Mouse (Mus musculus) lung, postnatal 14 days (tissue): ENCODE results near the gene Rbck1.

ENCODE experiments used
- DNase-seq: peaks from one replicate; pipeline ENCODE4 v3.0.0; 2021

Gene Rbck1

DNA sequence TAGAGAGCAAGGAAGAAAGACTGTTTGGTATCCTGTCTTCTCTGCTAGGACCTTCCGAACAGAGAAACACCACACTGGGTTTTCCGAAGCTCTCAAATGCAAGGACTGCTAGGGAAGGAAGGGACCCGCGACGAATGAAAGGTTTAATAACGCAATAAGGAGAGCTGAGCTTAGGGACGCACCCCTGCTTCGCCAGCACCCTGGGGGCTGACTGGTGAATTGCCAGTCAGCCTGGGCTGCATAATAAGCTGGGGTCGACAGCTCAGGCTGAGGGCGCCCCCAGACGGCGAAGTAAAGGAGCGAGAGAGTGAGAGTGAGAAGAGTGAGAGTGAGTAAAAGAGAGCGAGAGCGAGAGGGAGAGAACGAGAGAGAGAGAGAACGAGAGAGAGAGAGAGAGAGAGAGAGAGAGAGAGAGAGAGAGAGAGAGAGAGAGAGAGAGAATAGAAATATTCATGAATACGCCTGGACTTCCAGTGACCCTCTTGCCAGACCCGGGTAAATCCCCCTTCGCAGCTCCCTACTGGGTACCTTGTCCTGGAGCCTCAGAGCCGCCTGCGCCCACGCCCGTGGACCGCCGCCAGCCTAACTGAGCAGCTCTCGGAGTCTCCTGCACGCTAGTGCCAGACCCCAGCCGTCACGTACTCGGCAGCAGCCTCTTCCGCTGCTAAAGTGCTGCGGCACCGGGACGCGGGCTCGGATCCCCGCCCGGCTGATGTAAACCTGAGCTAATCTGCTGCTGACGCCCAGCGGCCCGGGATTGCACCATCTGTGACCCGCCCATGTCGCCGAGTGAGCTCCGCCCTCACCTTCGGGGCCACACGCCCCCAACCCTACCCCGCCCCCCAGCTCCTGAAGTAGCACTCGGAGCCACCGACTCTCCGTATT is 11.1 kb upstream of the Rbck1 start, which contains the start of gene Trib3:
Gene Trib3 (minus strand): TSS at position 704 of the 885 bp plus-strand sequence.
- peak; percentile 83 for DNase-seq

GRCm38 (mm10) chr2:152339631-152340179 is 7.3 kb upstream of the Rbck1 start:
- DNase-seq: no peak

DNA sequence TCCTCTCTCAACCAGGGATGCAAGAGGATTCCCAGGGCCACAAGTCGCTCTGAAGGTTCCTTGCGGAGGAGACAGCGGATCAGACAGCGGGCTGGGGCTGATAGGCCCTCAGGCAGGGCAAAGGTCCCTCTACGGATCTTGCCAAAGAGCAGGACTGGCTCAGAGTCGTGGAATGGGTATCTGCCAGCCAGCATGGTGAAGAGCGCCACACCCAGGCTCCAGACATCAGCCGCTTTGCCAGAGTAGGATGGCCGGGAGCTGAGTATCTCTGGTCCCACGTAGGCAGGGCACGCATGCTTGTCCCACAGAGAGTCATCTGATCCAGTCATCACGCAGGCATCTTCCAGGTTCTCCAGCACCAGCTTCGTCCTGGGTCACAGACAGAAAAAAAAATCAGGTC is 5.9 kb upstream of the Rbck1 start:
- no peak for DNase-seq

DNA sequence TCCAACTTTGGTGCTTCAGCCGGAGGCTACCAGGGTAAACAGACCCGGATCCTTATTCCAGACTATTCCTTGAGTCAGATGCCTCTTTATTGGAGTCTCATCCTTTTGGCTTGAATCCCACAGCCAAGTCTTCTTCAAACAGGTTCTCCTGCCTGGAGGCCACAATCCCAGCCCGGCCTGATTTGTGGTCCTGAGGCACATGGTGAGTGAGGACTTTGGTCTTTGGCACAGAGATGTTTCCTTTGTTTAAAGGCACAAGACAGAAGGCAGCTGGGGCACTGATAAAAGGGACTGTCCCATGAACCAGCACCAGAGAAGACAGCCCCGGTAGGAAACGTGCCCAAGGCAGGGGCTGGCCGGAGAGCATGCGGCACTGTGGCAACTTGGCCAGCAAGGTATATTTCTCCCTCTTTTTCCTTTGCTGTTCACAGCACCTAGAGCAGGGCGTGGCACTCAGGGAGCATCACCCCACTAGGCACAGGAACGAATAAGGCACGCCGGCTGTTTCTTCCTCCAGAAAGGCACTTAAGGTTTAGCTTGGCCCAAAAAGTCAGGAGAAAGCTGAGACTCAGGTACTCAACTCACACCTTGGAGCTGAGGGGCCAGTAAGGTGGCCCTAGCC is 5.2 kb upstream of the Rbck1 start:
- DNase-seq: no peak

DNA sequence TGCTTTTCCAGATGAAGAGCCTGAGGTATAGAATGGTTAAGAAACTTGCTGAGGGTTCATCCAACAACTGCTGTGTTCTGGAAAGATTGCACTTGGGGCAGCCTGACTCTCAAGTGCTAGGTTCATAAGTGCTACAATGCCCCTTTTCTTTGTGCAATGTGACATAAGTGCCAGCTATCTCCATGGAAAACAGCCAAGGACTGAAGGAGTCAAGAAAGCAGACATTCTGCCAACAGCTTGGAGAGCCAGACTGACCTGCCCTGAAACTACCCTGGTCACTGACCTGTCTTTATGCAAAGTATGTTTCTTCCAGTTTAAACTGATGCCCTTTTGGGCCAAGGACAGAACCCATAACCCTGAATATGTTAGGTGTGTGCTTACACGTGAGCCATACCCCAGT is 4.4 kb upstream of the Rbck1 start:
- peak; percentile 60 for DNase-seq

GRCm38 (mm10) chr2:152335289-152335820 is 2.9 kb upstream of the Rbck1 start:
- DNase-seq: no peak

- no peak for DNase-seq
Observed at GRCm38 (mm10) chr2:152333345-152334006, 1.0 kb upstream of the Rbck1 start.

- DNase-seq: no peak
Observed at GRCm38 (mm10) chr2:152330858-152331423, 1.5 kb downstream of the Rbck1 start.

DNA sequence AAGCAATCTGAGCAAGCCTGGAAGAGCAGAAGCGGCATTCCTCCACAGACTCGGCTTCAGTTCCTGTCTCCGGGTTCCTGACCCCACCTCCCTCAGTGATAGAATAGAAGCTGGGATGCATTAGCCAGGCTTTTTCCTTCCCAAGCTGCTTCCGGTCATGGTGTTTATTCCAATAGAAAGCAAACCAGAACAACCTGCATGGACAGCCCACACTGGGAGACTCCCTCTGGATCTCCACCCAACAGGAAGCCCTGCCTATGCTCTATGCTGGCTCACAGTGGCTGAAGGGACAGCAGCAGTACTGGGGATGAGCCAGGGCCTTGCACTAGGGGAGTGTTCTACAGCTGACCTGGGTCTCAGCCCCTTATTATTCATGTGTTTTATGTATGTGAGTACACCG is 4.5 kb downstream of the Rbck1 start:
- DNase-seq: peak; percentile 12

DNA sequence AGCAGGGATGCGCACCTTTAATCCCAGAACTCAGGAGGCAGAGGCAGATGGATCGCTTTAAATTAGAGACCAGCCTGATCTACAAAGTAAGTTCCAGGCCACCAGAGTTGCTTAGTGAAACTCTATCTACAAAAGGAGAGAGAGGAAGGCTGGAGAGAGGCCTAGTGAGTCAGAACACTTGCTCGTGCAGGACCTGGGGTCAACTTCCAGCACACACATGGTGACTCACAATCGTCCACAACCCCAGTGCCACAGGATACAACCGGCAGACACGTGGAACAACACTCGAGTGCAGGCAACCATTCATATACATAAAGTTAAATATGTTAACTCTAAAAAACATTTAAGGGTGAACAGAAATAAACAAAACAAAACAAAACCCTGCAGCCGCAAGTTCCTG is 5.8 kb downstream of the Rbck1 start:
- no peak for DNase-seq

- DNase-seq: no peak
Observed at GRCm38 (mm10) chr2:152326157-152326556, 6.3 kb downstream of the Rbck1 start.

DNA sequence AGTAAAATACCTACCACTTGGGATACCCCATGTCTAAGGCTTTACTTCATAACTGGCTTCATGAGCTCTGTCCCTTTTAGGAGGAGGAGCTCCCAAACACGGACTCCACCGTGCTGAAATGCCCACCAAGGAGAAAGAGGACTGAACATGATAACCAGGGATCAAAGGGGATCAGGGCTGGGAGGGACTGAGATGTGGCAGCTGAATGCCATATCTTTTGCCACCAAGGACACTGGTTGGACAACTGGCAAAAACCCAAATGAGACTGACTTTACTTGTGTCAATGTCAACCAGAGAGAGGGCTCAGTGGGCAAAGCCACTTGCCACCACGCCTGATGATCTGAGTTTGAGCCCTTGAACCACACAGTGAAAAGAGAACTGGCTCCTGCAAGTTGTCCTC is 7.6 kb downstream of the Rbck1 start:
- DNase-seq: no peak

DNA sequence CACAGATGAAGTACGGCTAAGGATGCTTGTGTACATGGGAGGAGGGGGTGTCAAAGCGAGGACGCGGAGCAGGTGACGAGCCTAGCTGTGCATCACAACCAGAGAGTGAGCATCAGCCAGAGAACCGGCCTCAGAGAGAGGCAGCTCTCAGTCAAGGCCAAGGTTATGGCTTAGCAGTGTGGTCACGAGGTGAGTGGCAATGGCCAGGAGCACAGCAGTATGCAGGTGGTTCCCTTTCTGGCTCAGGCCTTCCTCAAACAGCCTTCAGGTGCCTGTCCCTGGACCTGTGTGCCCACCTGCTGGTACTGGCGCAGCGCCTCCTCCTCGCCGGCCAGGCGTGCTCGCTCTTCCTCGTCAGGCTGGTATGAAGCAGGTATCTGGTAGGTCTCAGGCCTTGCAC is 8.5 kb downstream of the Rbck1 start:
- DNase-seq: no peak

GRCm38 (mm10) chr2:152322198-152322597 is 10.3 kb downstream of the Rbck1 start:
- no peak for DNase-seq

- DNase-seq: no peak
Observed at GRCm38 (mm10) chr2:152321558-152321957, 10.9 kb downstream of the Rbck1 start.

DNA sequence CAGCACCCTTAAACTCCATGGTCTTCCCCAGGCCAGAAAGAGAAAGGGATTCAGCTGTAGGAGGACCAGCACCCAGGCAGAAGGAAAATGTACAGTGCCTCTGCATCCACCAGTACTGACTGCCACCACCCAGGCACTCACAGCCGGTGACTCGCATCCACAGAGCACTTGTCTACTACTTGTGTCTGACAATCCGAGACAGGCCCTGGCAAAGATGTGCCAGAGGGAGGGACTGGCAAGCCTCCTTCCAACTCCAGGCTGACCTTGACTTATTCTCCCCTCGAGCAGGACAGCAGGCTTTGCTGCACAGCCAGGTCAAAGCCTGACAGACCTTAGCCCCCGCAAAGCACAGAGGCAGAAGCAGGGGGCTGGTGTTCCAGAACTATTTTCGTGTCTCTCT is 15.4 kb downstream of the Rbck1 start:
- DNase-seq: no peak

- no peak for DNase-seq
Observed at GRCm38 (mm10) chr2:152313926-152314325, 18.5 kb downstream of the Rbck1 start.

DNA sequence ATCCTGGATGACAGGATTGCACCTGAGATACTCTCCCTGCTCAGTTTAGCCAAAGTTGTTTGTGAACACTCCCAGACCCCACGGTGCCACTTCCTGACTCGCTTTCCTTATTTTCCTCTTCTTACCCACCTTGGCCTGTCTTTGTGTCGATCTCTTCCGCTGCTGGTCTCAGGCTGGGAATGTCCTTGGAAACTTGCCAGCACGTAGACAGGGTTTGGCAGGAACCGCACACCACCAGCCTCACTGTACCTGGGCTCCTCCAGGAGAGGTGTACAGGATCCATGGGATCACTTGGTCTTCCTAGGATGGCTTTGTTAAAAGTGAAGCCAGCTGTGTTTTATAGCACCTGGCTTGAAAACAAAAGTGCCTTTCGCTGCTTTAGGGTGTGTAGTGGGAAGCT is 19.5 kb downstream of the Rbck1 start:
- no peak for DNase-seq

- no peak for DNase-seq
Observed at GRCm38 (mm10) chr2:152307186-152307585, 25.3 kb downstream of the Rbck1 start.

- DNase-seq: no peak
Observed at GRCm38 (mm10) chr2:152305480-152305879, 27.0 kb downstream of the Rbck1 start.

- no peak for DNase-seq
Observed at GRCm38 (mm10) chr2:152303781-152304180, 28.7 kb downstream of the Rbck1 start.

DNA sequence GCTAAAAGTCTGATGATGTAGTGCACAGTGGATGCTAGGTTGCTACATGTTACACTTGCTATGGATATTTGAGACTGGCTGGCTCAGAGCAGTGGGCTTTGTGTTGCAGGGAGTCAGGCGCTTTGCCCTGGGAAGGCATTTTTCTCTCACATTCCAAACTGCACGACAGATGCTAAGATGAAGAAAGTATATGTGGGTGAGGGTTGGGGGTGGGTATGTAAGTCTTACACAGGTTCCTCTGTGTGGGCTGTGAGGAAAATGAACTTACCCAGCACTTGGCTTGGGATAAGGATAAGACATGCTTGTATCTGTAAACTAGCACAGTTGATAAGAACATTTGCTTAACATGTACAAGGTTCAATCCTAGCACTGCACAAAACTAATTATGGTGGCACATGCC is 29.6 kb downstream of the Rbck1 start:
- DNase-seq: no peak

- no peak for DNase-seq
Observed at GRCm38 (mm10) chr2:152294541-152294940, 37.9 kb downstream of the Rbck1 start.
